Mouse (Mus musculus): ENCODE results near the gene Sbsn. TPM values are rescaled to one million over a fixed set of nuclear protein-coding genes. Genes with fewer than 3 reads are reported as not detected.

The Sbsn gene
- total RNA-seq, 2 experiments from 2014 or later, result 326 to 370 TPM

DNA sequence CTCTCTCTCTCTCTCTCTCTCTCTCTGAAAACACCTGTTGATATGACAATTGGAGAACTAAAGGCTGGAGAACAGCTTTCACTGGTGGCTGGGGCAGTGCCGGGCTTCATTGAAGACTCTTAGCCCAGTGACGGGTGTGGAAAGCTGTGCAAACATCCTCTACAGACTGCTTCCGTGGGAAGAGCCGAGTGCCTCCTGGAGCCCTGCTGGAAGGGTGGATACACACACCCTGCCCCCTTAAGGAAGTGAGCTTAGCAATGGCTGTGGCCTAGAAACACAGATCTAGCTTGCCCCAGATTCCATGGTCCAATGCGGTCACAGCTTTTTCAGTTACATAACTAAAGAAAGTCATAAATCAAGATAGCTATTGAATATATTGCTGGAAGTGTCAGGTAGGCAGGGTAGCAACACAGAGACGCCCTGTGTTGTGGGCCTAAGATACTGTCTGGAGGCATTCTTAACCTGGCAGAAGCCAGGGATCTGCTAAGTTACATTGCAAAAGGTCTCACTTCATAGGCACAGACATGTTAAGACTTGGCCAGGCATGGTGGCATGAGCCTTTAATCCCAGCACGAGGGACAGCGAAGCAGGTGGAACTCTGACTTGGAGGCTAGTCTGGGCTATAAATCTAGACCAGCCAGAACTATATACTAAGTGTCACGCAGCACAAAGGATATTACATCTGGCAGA, 52.9 kb downstream of the Sbsn start:
- no peak for DNase-seq

Other genes with a start within 250 kb of the Sbsn start
- 1 to 10 TPM; 2.5 to 2.9 TPM for gene Arhgap33, start 216.4 kb upstream of the Sbsn start, total RNA-seq (2021)
- gene Hspb6, start 199.3 kb upstream of the Sbsn start, total RNA-seq (2021), result 10 to 100 TPM; 27.1 to 28.3 TPM
- gene Proser3, start 199.2 kb upstream of the Sbsn start, total RNA-seq (2021), result 1 to 10 TPM; 7.8 to 8.5 TPM
- 10 to 100 TPM; 46.2 to 55.4 TPM for gene Lin37, start 191.6 kb upstream of the Sbsn start, total RNA-seq (2021)
- 10 to 100 TPM; 68.8 to 70.8 TPM for gene U2af1l4, start 188.2 kb upstream of the Sbsn start, total RNA-seq (2021)
- 1 to 10 TPM; 3.5 to 6.7 TPM for gene Gm49396, start 188.1 kb upstream of the Sbsn start, total RNA-seq (2021)
- 100 to 1,000 TPM; 141 to 163 TPM for gene Psenen, start 187.8 kb upstream of the Sbsn start, total RNA-seq (2021)
- gene Igflr1, start 186.0 kb upstream of the Sbsn start, total RNA-seq (2021), result 1 to 10 TPM; 2.0 to 3.2 TPM
- 10 to 100 TPM; 38.5 to 44.5 TPM for gene Kmt2b, start 162.7 kb upstream of the Sbsn start, total RNA-seq (2021)
- under 1 TPM in 1 of 2 experiments, not detected in 1; 0.72 TPM for gene Zbtb32, start 152.6 kb upstream of the Sbsn start, total RNA-seq (2021)
- gene Upk1a, start 138.6 kb upstream of the Sbsn start, total RNA-seq (2021), result under 1 TPM in 1 of 2 experiments, not detected in 1; 0.43 TPM
- gene Cox6b1, start 125.3 kb upstream of the Sbsn start, total RNA-seq (2021), result 1,000 to 10,000 TPM; 1,179 to 1,185 TPM
- gene Etv2, start 115.6 kb upstream of the Sbsn start, total RNA-seq (2021), result not detected
- 10 to 100 TPM; 83.0 to 88.1 TPM for gene Rbm42, start 101.2 kb upstream of the Sbsn start, total RNA-seq (2021)
- 10 to 100 TPM; 10.1 to 10.5 TPM for gene Haus5, start 86.5 kb upstream of the Sbsn start, total RNA-seq (2021)
- gene Pmis2, start 79.9 kb upstream of the Sbsn start, total RNA-seq (2021), result not detected
- gene 2200002J24Rik, start 52.5 kb upstream of the Sbsn start, total RNA-seq (2021), result 1 to 10 TPM; 4.8 to 6.3 TPM
- gene Atp4a, start 39.3 kb upstream of the Sbsn start, total RNA-seq (2021), result 1 to 10 TPM; 3.1 to 5.9 TPM
- 100 to 1,000 TPM; 229 to 231 TPM for gene Tmem147, start 21.9 kb upstream of the Sbsn start, total RNA-seq (2021)
- gene Gapdhs, start 7.8 kb upstream of the Sbsn start, total RNA-seq (2021), result under 1 TPM in 1 of 2 experiments, not detected in 1; 0.26 TPM
- gene Dmkn, start 12.3 kb downstream of the Sbsn start, total RNA-seq (2021), result 1 to 10 TPM; 2.4 to 2.5 TPM
- 1 to 10 TPM in 1 of 2 experiments, not detected in 1; 2.8 TPM for gene Krtdap, start 36.4 kb downstream of the Sbsn start, total RNA-seq (2021)
- gene Ffar2, start 72.3 kb downstream of the Sbsn start, total RNA-seq (2021), result 1 to 10 TPM; 1.7 to 2.9 TPM
- under 1 TPM in 1 of 2 experiments, not detected in 1; 0.33 TPM for gene Ffar3, start 104.7 kb downstream of the Sbsn start, total RNA-seq (2021)
- not detected for gene Ffar1, start 110.1 kb downstream of the Sbsn start, total RNA-seq (2021)
- gene Cd22, start 128.9 kb downstream of the Sbsn start, total RNA-seq (2021), result under 1 TPM; 0.56 TPM
- gene Mag, start 163.4 kb downstream of the Sbsn start, total RNA-seq (2021), result under 1 TPM; 0.20 to 0.46 TPM
- 10 to 100 TPM in 1 of 2 experiments, not detected in 1; 11.7 TPM for gene Hamp2, start 173.2 kb downstream of the Sbsn start, total RNA-seq (2021)
- 10 to 100 TPM in 1 of 2 experiments, not detected in 1; 23.5 TPM for gene Hamp, start 192.6 kb downstream of the Sbsn start, total RNA-seq (2021)
- 100 to 1,000 TPM; 112 to 141 TPM for gene Usf2, start 205.3 kb downstream of the Sbsn start, total RNA-seq (2021)
- 10 to 100 TPM in 1 of 2 experiments, 1 to 10 TPM in 1; 6.1 to 14.6 TPM for gene Lsr, start 222.0 kb downstream of the Sbsn start, total RNA-seq (2021)
- under 1 TPM; 0.30 to 0.96 TPM for gene Fam187b, start 222.3 kb downstream of the Sbsn start, total RNA-seq (2021)